Mouse (Mus musculus) heart, adult 11 months (tissue): ENCODE measurements around the gene Dgkq.

Experiments
- DNase-seq: peaks from one replicate; pipeline ENCODE4 v3.0.0; 2022

Gene Dgkq

DNA sequence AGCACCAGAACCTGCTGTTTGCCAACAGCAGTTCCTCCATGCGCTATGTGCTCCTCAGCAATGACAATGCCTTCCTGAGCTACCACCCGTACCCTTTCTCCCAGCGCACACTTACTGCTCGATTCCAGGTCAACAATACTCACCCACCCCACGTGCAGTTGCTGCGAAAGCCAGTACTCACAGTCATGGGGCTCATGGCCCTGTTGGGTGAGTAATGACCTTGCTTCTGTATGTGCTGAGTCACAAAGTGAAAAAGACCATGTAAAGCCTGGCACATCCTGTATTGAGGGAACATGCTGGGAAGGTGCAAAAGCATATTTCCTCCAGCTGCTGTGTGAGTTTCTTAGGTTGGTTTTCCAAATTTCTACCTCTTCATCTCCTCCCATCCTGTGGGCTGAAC is 11.4 kb upstream of the Dgkq start:
- no peak for DNase-seq

DNA sequence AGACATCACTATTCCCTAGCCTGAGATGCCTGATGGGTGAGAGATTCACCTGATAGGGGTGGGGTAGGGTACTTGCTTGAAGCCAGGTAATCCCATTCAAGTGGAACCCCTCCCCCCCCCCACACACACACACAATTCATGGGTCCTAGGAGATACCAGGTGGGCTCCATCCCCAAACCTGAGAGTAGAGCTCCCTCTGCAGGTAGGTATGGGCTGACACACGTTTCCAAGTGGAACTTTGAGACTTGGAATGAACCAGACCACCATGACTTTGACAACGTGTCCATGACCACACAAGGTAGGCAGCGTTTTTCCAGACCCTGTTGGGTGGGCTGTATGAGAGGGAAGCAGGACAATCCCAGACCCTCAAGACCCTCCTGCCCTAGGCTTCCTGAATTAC is 10.4 kb upstream of the Dgkq start:
- no peak for DNase-seq

DNA sequence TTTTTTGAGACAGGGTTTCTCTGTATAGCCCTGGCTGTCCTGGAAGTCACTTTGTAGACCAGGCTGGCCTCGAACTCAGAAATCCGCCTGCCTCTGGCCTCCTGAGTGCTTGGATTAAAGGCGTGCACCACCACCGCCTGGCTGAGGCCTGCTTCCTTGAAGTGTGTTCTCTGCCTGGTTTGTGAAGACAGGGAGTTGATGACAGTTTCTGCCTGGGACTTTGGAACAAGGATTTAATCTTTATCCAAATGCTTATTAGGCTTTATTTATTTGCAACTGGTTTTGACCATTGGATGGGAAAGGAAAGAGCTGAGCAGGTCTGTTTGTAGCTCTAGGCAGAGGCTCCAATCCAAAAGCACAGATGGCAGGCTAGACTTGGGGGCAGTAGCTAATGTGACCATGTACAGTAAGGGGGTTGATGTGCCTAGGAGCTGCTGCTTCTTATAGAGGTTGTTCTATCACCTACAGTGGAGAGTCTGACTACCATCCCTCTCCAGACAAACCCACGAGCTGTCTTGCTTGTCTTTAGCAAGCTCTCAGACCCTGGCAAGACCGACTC is 8.9 kb upstream of the Dgkq start:
- no peak for DNase-seq

DNA sequence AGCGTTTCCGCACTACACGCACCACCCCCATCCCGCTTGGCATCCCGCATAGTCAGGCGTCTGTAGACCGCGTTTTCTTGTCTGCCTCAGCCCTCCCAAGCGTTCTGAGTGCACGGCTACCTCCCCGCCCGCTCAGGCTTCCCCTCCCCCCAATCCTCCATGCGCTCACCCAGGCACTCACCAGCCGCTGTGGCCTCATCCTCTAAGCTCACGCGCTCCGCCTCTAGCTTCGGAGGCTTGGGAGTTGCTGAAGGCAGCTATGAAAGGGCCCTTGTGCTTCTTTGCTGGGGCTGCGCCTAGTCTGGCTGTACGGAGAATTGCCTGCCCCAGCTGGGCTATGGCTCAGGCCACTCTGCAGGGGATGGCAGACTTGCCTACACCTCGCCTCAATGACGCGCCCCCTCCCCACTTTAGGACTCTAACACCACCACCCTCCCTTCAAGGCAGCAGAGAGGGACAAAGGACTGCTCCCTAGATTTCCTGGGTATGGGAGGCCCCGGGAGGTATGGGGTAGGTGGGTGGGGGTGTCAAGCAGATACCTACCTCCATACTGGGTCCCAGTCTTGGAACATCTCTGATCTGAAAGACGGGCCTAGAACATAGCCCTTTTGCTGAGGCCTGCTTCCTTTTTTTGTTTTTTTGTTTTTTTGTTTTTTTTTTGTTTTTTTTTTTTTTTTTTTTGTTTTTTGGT is 8.3 kb upstream of the Dgkq start:
- peak; percentile 95 for DNase-seq

- DNase-seq = no peak
Observed at GRCm38 (mm10) chr5:108676772-108677498, 7.5 kb upstream of the Dgkq start.

DNA sequence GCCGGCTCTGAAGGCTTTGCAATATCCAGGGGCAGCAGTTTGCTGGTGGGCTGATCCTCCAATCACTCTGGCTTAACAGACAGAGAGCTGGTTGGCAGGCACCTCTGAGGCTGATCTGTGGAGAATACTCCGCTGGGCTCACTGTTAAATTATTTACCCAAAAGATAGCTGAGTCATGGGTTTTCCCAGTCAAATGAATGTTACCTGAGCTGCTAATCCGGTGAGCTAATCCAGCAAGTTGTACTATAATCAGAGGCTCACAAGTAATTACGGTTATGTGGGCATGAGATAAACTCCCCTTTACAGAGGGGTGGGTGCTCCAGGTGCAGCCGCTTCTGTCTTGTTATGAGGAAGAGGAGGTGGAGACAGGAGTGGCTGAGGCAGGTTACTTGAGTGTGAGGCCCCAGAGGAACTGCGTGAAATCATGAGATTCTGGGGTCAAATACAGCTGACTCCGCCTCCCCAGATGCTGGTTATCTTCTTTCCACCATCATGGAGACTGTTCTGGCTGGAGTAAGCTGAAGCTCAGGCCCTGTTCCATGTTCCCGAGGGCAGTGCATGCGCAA is 5.9 kb upstream of the Dgkq start, which contains the start of gene Slc26a1:
Slc26a1 (minus strand) TSS at position 319 of the 566 bp plus-strand sequence.
- peak; percentile 88 for DNase-seq

- no peak for DNase-seq
Observed at GRCm38 (mm10) chr5:108674624-108675023, 5.2 kb upstream of the Dgkq start.

- DNase-seq = no peak
Observed at GRCm38 (mm10) chr5:108671757-108672156, 2.3 kb upstream of the Dgkq start.

- DNase-seq = no peak
Observed at GRCm38 (mm10) chr5:108670785-108671184, 1.3 kb upstream of the Dgkq start.

DNA sequence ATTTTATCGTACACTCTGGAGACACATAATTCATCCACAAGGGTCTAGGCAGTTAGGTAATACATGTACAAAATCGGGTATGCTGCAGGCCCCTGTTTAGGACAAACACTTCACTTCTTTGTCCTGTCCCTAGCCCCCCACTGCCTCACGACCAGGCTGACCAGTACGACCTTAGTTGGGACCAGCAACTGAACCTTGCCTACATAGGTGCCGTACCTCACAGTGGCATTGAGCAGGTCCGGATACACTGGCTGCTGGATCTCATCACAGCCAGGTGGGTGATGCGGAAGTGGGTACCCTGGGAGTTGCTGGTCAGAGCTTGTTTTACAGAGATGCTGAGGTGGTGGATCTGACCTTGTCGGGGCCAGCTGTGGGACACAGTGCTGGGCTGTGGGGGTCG is 514 bp upstream of the Dgkq start:
- peak; percentile 89 for DNase-seq

DNA sequence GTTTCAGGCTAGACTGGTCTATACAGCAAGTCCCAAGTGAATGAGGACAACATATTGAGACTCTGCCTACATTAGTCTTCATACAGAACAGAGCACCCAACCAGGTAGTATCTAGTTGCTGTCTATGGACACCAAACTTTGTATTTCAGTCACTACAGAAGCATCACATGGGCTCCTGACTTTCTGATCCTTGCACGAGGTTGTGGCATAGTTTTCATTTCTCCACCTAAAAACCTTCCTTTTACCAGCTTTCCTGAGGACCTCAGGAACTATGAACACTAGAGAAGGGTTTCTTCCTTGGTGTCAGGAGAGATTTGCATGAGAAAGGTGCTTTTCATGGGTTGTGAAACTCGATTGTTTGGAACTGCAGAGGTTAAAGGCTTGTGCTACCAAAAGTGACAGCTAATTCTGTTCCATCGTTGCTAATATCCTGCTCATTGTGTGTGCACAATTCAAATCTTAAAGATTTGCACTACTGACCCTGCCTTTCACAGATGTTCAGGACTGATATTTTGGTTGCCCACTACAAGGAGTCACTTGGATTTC is 1.0 kb downstream of the Dgkq start:
- DNase-seq = no peak

DNA sequence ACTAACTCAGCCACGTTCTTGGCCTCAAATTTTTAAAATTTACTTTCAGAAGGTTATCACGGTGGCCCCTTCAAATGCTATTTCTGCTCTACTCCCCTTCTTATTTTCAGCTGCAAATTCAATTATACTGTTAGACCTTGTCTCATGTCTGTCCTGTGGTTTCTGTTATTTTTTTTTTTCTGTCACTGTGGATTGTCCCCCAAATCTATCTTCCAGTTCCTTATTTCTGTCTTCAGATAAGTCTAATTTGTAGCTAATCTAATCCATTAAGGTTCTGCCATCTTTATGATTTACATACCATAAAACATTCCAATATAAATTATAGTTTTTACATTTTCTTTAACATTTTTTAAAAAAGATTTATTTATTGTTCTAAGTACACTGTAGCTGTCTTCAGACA is 2.1 kb downstream of the Dgkq start:
- no peak for DNase-seq

DNA sequence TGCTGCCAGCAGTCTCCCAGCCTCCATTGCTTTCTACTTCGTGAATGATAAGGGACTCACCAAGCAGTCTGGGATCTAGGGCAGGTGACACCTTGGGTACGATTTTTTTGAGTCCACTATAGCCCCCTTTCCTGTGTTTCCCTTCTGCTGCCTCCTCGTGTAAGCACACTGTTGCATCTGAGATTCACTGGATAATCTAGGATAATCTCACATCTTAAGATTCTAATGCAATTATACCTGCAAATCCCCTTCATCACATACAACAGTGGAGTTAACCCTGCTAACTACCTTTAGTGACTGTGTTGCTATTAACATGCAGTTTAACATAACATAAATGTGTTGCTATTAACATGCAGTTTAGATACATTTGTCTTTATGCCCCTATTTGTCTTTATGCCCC is 4.4 kb downstream of the Dgkq start:
- DNase-seq = no peak

- no peak for DNase-seq
Observed at GRCm38 (mm10) chr5:108662772-108663171, 6.7 kb downstream of the Dgkq start.

DNA sequence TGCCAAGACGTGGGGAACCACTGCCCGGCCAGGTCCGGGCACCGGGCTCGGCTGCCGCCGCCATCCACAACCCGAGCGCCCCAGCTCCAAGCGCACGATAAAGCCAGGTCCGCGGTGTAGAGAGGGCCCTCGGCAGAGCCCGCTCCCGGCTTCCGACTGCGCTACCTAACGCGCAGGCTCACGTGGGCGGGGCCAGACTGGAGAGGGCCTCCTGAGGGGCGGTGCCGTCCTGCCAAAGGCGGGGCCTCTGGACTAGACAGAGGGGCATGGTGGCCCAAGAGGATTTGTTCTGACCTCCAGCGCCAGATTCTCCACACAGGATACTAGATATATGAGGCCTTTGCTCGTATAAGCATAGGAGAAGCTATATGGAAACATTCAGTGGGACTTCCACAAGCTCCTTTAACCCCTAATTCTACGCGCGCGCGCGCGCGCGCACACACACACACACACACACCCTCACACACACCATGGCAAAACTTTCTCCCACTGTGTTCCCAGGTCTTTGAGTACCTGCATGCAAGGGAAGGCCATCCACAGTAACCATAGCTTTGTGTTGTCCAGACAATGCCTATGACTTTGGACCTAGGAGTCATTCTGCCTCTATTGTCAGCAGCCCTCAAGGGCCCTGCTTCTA is 8.7 kb downstream of the Dgkq start:
- peak; percentile 99 for DNase-seq

DNA sequence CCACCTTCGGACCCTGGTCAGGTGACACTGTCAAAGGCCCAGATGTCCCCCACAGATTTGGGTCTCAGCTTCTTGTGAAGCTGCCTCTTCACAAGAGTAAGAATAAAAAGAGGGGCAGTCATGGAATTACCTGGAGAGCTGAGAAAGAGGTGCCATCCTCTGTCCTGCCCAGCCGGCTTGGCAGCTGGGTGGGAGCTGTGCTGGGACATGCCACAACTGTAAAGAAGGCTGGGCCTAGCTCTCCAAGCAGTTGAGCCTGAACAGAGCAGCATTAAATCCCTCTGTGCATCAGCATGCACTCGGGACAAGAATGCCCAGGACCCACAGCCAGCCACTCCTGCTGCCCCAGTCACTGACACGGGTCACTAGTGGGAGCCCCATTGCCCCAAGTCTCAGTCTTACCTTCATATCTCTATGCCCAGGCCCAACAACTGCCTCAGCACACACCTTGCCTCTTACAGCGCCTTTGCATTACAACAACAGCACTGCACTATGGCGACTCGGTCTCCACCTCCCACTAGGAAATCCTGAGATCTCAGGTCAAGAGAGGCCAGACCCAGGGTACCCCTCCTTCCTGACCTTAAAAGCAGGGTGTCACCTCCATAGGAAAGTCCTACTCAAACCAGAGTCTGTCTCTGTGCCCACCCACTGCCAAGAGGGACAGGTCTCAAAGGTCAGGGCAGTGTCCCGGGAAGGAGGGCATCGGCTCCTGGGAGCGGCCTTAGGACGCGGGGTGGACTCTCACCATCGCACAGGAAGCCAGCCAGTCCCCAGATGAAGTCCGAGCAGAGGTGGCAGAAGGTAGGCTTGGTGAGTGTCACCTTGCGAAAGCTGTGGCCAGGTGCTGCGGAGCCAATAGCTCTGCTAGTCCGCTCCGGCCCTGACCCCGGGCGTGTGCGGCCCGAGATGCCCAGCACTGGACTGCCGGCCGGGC is 9.5 kb downstream of the Dgkq start, which contains the start of gene Idua:
Idua (plus strand) TSS at position 634 of the 934 bp plus-strand sequence.
- DNase-seq = no peak

DNA sequence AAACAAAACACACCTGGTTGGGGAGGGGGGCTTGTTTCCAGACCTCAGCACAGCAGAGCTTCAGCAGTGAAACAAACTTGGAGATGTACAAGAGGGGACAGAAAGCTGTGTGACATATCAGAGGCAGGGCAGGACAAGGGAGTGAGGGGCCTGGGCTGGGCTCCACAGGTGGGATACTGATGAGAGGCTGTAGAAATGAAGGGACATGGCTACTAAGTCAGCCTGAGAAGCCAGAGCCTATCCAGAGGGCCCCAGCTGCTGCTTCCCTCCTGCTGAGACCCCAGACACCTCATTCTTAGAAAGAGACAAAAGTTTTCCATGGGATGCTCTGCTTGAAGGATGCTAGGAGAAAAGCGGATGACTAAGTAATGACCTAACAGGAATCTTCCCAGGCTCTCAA is 10.9 kb downstream of the Dgkq start:
- DNase-seq = peak; percentile 87

DNA sequence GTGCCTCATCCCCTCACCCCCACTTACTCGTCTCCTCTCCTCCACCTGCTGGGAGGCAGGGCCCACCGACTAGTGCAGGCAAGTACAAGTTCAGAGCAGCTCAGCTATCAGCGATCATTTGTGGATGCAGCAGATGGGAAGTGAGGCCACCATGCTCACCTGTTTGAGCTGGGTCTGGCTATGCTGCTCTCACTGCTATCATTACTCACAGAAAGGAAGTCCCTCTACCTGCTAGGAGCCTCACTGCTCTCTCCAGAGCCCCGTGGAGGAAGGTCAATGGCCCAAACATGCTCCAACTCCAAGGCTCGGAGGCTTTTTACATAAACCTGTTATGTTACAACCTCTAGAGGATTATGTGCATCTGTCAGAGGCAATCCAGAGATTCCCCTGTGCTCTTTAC is 12.1 kb downstream of the Dgkq start:
- DNase-seq = peak; percentile 85

DNA sequence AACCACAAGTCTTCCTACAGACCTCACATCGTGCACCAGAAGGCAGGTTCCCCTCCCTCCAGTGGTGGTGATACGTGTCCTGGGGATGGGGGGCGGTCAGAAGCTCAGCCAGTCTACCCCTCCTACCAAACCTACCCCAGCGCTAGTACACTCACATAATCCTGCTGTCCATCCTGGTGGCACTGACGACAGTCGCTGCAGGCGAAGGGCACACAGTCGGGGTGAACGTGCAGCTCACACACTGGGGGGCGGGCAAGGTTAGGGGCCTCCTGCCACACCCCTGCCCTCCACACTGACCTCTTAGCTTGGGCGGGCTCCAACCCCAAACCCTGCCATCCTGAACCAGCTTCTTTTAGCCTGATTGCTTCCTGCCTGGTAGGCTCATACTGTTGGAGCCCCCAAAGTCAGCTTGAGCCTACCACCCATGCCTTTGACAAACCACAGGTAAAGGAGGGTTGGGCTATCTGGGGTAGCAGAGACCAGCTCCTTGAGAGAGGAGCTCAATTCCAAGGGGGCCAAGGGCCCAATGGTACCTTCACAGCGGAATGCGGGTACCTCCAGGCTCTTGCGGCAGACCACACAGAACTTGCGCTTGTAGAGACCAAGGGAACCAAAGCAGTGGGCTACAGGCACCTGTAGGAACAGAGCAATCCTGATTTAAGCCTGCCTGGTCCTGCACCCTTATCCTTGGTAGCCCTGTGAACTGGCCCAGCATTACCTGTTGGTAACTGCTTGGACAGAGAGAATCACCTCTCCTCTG is 13.4 kb downstream of the Dgkq start:
- peak; percentile 89 for DNase-seq

- DNase-seq = peak; percentile 80
Observed at GRCm38 (mm10) chr5:108655381-108655780, 14.1 kb downstream of the Dgkq start.

DNA sequence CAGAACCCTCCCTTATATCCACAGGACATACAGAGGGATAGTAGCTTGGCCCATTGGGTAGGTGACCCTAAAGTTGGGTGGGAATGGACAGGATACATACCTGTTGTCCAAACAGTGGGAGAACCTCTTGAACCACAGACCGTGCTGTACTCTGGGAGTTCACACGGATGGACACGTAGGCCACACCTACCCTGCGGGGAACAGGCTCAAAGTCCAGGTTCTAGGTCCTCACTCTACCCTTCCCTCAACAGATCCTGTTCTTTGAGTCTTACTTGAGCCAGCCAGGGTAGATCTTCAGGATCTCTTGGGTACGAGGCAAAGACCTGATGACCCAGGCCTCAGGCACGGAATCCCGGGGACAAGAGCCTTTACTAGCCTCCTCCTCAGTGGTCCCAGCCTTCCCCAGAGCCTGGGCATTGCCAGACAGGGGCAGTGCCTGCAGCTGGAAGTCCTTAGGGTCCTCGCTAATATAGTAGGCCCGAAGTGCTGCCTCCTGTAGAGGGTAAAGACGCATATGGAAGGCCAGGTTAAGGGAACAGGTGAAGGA is 15.0 kb downstream of the Dgkq start:
- peak; percentile 88 for DNase-seq
